Mouse (Mus musculus) kidney, postnatal 4 days (tissue): Measurements from ENCODE around the gene Triml1.
A peak's percentile ranks its signal among the peaks of the same experiment; 100 is the strongest.

ENCODE experiments used
- DNase-seq, 2 experiments: peaks; one replicate each; pipeline ENCODE4 v3.0.0; 2021; ENCODE audit warnings: mixed read lengths in 2 of 2

Triml1 gene

DNA sequence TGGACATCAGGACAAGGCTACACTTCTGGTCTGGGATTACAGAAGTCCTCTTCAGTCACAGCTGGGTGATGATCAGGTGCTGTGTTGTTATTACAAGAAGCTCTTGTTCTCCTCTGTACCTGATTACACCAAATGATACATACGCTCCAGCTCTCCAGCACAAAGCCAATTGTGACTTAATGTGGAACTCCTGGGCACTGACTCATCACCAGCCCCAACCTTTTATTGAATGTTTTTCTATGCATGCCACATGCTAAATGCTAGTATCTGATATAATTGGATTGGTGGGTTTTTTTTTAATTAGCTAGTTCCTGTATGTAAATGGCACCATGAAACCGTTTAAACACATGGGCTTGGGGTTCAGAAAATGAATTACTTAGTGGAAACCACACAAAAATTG is at the start of gene Triml1:
Gene Triml1 (minus strand): TSS at position 101 of the 400 bp plus-strand sequence.
- DNase-seq, result no peak

DNA sequence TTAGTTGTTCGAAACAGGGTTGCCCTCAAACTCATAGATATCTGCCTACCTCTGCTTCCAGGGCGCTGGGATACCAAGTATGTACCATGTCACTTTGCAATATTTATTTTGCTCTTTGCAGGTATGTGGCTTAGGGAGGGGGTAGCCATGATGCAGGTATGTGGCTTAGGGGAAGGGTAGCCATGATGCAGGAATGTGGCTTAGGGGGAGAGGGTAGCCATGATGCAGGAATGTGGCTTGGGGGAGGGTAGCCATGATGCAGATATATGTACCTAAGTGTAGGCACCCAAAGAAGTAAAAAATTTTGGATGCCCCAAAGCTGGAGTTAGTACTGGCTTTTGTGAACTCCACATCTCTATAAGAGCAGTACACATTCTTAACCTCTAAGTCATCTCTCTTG is 41.0 kb upstream of the Triml1 start:
- no peak for DNase-seq

DNA sequence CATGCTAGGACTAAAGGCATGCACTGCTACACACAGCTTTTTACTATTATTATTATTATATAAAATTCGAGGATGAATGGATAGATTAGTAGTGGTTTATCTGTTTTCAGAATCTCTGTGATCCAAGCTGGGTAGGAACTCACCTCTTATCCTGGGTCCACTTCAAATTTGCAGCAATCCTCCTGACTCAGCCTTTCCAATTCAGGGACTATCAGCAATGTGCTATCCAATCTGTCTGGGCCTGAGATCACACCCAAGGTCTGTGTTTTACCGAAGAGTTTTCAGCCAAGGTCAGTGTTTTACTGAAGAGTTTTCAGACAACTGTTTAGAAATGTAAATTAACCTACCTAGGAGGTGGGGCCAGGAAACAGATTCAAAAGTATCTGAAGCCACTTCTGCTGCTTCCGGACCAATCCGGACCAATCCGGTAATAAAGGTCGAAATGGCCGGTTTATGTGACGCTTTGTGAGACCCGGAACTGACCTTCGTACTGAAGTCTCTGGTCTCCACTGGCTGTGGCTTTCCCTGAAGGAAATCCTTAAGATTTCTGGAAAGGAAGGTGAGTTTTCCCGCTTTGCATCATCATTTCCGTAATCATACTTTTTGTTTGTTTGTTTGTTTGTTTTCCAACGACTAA is 38.9 kb upstream of the Triml1 start, which contains the start of gene Triml2:
Gene Triml2 (plus strand): TSS at position 488 of the 637 bp plus-strand sequence.
- no peak for DNase-seq

DNA sequence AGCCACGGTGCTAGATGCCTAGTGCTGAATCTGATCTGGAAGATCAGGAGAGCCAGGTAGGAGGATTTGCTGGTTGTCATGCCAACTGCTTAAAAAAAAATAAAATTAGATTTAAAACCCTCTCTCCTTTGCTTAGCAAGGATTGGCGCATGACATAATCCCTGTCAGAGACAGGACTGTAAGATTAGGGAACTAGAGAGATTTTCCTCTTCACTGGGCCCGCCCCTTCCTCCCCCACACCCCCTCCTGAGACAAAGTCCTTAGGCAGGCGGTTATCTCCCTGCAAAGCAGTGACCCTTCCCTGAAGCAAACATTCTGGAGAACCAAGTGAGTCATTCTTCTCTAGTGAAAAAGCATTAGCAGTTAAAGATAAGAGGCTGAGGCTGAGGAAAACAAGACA is 37.9 kb upstream of the Triml1 start:
- peak in 1 of 2 experiments; percentile 12 for DNase-seq

DNA sequence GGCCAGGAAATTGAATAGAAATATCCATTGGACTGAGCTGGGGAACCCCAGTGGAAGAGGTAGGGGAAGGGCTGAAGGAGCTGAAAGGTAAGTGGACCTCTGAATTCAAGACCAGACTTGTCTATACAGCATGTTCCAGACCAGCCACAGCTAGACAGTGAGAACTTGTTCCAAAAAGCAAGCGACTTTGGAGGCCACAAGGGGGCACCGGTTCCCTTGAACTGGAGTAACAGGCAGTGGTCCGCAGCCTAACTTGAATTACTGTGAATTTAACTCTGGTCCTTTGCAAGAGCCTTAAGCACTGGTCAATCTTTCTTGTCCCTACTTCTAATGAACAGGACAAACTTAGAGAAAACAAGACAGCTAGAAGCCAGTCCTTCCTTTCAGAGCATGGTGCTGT is 37.0 kb upstream of the Triml1 start:
- DNase-seq, result peak; percentile 20 to 28

DNA sequence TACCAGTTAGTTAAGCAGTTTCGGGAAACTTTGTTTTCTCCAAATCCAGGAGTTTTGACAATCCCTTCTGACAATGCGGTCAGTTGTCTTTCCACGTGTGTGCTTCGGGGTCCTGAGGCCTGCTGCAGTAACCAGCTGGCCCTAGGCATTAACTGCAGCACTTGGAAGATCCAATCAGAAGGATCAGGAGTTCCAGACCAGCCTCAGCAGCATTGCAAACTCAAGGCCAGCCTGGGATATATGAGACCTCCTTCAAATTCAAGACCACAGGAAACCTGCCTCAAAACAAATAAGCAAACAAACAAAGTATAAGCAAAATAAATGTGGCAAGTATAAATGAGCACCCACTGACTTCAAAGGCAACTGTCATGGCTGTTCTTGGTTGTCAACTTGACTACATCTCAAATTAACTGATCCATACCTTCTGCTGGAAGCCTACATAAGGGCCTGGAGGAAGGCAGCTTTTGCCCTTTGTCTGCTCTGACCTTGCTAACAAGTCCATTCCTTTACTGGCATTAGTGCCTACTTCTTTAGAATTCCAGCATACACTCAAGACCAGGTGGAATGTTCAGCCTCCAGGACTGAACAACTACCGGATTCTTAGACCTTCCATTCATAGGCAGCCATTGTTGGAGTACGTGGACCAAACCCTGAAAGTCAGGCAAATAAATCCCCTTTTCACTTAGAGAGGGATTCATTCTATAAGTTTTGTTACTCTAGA is 35.6 kb upstream of the Triml1 start:
- no peak for DNase-seq

DNA sequence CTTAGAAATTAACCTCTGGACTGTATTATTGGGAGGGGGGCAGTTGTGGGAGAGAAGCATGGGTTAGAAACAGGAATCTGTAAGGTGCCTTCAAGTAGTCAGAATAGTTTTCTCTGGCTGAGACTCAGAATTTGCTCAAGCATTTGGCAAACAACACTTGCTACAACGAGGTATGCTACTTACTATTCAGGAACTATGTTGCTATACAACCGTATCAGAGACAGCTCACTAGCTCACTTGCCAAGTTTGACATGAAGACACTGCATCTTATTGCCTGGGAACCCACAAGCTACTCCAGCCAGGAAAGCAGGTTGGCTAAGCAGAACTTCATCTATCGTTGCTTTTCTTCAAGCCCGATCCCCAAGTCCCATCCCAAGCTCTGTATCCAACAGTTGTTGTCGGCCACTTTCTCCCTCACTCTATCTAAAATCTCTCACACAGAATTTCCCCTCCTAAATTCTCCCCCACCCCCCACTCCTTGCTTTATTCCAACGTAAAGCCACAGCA is 28.0 kb upstream of the Triml1 start:
- DNase-seq, result no peak

DNA sequence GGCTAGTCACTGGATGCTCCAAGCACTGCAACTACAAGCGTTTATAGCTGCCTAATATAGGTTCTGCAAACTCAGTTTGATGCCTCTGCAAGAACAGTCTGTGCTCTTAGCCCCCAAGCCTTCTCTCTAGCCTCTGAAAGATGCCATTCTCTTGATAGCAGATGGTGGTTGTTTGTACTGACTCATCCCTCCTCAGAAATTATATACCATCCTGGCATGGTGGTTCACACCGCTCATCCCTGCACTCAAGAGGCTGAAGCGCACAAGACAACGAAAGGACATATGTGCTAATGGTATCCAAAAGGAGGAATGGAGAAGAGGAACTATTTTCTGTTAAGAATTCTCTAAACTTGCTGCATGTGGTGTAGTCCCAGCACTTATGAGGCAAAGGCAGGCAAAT is 26.8 kb upstream of the Triml1 start:
- no peak for DNase-seq

DNA sequence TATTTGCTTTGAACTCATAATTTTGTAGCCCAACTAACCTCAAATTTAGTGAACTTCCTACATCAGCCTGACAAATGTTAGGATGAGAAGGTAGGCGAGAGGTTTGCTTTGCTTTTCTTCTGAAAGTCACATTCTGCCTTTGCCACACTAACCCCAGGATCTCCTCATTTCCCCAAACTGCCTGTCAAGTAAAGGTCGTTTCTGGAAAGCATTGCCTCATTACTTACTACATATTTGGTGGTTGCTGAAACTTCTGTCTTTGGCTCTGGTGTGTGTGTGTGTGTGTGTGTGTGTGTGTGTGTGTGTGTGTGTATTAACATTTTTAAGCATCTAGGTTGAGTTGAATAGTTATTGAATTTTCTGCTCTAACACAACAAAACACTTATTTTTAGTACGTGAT is 23.2 kb upstream of the Triml1 start:
- DNase-seq, result no peak

DNA sequence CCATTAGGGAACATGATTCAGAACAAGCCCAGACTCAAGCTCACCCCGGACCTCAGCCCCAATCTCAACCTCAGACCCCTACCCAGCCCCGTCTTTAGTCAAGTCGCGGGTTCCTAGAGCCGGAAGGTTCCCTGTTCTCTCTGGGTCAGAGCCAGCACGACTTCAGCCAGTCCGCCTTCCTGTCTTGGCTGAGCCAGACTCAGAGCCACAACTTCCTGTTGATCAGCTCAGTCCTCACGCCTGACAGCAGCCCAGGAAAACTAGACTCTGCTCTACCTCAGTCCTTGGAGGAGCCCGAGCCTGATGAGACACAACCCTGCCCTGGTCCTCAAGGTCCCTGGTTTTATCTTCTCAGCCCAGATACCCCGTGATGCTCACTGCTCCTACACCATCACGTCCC is 22.0 kb upstream of the Triml1 start:
- no peak for DNase-seq

DNA sequence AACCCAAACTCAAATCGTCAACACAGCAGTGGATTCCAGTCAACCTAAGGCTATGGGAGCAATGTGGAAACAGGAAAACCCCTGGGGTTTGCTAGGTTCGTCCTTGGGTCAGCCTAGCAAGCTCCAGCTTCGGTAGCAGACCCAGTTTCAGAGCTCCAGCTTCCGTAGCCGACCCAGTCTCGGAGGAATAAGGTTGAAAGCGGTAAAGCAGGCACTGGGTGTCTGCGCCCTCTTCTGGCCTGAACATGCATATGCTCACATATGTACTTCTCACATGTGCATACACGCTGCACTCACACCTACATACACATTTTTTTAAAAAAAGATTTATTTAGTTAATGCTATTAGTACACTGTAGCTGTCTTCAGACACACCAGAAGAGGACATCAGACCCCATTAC is 8.0 kb upstream of the Triml1 start:
- DNase-seq, result no peak

DNA sequence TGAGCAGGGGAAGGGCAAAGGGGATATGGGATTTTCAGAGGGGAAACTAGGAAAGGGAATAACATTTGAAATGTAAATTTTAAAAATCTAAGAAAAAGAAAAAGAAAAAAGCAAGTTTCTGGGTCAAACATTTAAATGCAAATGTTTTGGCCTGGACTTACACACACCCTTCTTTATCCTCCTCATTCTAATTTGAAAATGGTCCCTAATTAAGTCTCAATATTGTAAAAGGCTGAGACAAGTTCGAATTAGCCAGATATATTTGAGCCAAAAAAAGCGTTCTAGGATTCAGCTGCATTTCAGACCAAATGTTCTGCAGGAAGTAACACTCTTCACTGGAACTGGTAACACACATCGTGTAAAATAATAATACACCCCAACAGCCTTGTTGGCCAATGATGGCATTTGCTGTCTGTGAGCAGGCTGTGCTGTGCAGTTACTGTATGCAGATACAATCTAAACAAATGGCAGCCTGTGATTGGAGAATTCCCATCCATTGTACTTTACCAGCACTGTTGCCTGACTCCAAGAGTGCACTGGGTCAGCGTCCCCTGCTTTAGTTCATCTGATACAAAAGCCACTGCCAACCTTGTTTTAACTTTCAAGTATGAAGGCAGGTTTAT is 30.0 kb downstream of the Triml1 start:
- no peak for DNase-seq
